Mouse (Mus musculus) hindbrain, embryonic 12.5 days (tissue): ENCODE results near the gene Glyctk. TPM values are rescaled to one million over a fixed set of nuclear protein-coding genes. Genes with fewer than 3 reads are reported as not detected.
A peak's percentile ranks its signal among the peaks of the same experiment; 100 is the strongest.

ENCODE experiments used
- microRNA counts: library from miRNA; unstranded; fragments of <30 nt; microRNA quantifications from one replicate; lab custom pipeline; 2017
- microRNA-seq: library from miRNA; unstranded; fragments of <30 nt; microRNA quantifications from one replicate; pipeline ENCODE4, GENCODE M21; 2017
- polyA plus RNA-seq: library from polyadenylated mRNA; unstranded; fragments of >200 nt; fragmentation: Nextera tagmentation; extraction: Ambion mirVana; gene quantifications from 2 replicates; pipeline ENCODE4 v1.2.1, GENCODE M21; 2016

Glyctk gene
- polyA plus RNA-seq, 1 experiment from 2014 or later = 5.1 TPM

MicroRNAs encoded within 50 kb of the gene (microRNA counts, 519-probe panel; counts per million panel counts)
- microRNA mmu-let-7g (lab: Ali Mortazavi, UCI) = 5,786 counts per million, percentile 96 among the panel's probes with 10 or more counts

Small RNAs within 50 kb of the gene (microRNA-seq; reads per million reads assigned to microRNA genes)
- gene Mir135a-1 (293 reads per million, percentile 61 among the genes with 10 or more reads in this experiment), gene Mirlet7g (21,517 reads per million, percentile 97 among the genes with 10 or more reads in this experiment)

Other genes starting within 250 kb of the Glyctk start
- 0.04 and 0.09 TPM in 2 replicates for gene Col6a5, start 197.5 kb downstream of the Glyctk start, polyA plus RNA-seq
- 0.07 and 0.37 TPM in 2 replicates for gene Col6a4, start 61.4 kb downstream of the Glyctk start, polyA plus RNA-seq
- 34.1 and 38.9 TPM in 2 replicates for gene Wdr82, start 12.8 kb upstream of the Glyctk start, polyA plus RNA-seq
- 32.3 and 37.0 TPM in 2 replicates for gene Ppm1m, start 41.6 kb upstream of the Glyctk start, polyA plus RNA-seq
- 60.2 and 62.1 TPM in 2 replicates for gene Twf2, start 45.0 kb upstream of the Glyctk start, polyA plus RNA-seq
- 0.05 and 0.07 TPM in 2 replicates for gene Tlr9, start 64.5 kb upstream of the Glyctk start, polyA plus RNA-seq
- 79.2 and 92.1 TPM in 2 replicates for gene Alas1, start 90.5 kb upstream of the Glyctk start, polyA plus RNA-seq
- 15.4 and 16.4 TPM in 2 replicates for gene Poc1a, start 122.9 kb upstream of the Glyctk start, polyA plus RNA-seq
- gene Dusp7, start 210.5 kb upstream of the Glyctk start, polyA plus RNA-seq = 25.5 and 26.9 TPM in 2 replicates